Mouse (Mus musculus): ENCODE data around the gene Ssh2. TPM values are rescaled to one million over a fixed set of nuclear protein-coding genes. Genes with fewer than 3 reads are reported as not detected.
"Not testable (repeated sequence)": the region's sequence is repeated elsewhere in the genome, so short reads cannot be mapped to it uniquely, and the experiment has no call there.

The Ssh2 gene
- total RNA-seq, 2 experiments from 2014 or later = 32.9 to 35.4 TPM

DNA sequence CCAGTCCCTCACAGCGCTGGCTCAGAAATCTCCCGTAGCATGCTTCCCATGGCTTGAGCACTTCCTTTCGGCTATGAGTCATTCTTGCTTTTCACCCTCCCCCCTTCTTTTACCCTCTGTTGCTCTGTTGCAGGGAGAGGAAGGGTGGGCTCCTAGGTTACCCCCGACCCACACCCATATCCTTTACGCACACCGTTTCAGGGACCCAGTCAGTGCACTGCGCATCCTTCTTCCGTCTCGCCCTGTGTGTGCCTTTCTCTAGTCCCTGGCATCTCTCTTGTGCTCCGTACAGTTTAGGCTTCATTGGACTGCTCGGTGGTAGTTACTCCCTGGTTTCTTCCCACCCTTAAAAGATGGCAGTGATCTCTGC, 659 bp downstream of the Ssh2 start:
- DNase-seq (ENCODE audit: low spot score in 2 of 2) = peak in 1 of 2 experiments; percentile 31

DNA sequence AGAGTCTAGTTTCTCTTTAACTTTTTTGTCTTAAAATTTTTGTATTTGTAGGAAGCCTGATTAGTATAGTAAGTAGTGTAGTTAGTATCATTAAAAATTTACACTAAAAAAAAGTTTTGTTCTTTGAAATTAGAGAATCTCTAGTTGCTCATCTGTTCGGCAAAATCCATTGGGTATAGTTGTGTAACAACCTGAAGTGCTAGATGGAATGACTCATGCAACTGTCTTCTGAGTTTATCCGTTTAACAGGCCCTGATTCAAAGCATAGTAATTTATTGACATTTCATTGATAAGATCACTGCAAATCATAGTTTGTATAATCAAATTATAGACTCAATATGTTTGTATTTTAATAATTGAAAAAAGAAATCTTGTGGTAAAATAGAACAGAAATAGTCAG, 14.7 kb downstream of the Ssh2 start:
- DNase-seq (ENCODE audit: low spot score in 2 of 2) = no peak

DNA sequence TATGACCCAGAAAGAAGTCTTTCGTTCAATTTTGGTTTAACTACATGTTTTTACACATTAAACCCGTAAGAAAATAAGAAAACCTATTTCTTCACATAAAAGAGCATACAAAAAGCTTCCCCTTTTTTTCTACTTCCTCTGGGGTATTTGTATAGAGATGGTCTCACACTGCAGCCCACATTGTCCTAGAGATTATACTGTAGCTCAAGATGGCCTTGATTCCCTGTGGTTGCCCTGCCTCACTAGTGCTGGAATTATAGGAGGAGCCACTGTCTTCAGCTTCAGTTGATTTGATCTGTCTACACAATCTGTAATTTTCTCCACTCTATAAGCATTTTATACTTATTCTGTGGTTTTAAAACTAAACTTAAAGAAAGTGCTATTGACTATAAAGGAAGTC, 15.4 kb downstream of the Ssh2 start:
- DNase-seq (ENCODE audit: low spot score in 2 of 2) = no peak

DNA sequence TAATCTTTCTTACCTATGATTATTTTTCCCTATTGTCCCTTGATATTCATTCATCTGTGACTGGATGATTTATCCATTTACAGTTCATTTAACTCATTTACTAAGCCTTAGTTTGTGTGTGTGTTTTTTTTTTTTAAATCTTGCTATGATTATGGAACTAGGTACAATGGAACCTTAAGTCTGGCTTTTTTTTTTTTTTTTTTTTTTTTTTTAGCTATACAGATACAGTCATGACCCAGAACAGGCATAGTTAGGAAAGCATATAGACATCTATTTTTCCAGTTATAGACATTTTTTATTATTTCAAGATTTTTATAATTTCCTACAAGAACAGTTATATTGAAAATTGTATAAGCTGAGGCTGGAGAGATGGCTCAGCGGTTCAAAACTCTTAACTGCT, 19.2 kb downstream of the Ssh2 start:
- DNase-seq (ENCODE audit: low spot score in 2 of 2) = no peak

DNA sequence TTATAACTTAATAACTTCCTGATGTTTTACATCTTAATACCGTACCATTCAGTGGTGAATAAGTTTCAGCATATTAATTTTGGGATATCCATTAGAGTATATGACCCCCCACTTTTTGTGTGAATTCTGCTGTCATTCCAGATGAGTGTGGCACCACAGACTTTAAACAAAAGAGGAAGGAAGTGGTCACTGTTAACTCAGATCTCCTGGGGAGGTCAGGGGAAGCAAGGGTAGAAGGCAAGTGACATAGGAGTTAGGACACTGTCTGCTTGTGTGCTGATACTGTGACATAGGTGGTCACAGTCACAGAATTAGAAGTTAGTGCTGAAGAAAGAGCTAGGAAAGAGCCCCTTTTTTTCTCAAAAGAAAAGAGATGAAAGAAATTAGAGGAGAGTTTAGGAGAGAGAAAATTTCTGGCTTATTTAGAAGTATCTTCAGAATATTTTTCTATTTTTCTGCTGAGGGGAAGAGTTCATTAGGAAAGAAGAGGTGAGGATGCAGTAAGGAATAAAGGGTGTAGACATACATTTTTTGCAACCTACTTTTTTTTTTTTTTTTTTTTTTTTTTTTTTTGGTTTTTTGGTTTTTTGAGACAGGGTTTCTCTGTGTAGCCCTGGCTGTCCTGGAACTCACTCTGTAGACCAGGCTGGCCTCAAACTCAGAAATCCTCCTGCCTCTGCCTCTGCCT, 23.7 kb downstream of the Ssh2 start:
- DNase-seq (ENCODE audit: low spot score in 2 of 2) = no peak

DNA sequence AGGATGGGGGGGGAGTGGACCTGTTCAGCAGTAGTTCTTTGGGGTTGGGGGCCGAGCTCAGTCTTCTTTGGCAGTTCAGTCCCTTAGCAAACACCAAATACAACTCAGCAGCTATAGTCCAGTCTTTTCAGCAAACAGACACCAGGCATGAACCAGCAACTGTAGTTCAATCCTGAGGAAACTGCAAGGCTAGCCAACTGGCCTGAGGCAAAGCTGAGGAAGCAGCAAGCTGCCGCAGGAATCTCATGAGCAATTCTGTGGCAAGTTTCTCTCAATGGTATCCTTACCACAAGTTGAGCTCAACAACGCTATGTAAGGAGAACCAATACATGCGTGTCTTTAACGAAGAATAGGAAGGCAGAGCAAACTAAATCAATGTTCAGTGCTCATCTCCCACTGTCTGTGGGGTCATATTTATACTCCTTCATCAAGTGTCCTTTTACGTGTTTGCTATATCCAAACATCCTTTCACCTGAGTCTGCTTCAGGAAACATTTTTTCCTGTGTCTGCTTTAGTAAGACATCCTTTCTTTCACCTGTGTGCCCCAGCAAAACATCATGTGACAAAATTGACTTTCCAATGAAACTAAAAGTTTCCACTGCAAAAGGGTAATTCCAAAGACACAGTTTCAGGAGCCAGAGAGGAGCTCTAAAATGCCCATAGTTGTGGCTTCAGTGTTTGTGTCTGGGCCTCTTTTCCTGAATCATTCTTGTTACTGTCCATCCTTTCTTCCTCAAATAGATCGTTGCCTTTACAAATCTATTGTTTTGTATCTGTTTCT, 24.6 kb downstream of the Ssh2 start:
- no peak for DNase-seq (ENCODE audit: low spot score in 2 of 2)

DNA sequence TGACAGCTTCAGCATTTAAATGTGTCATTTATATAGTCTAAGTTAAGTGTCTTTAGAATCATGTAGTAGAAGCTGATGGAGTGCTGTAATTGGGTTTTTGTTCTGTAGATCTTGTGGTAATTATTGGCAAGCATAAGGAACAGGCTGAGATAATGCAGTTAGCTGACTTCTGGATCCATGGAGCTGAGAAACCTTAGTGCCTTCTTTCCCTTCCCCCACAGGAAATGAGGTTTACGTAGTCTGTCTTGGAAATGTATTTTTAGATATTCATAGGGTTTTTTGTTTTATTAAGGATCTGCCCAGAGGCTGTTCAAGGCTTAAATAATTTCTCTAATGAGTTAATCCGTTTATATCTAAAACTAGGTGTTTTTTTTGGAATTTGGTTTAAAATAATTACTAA, 26.8 kb downstream of the Ssh2 start:
- DNase-seq (ENCODE audit: low spot score in 2 of 2) = no peak

DNA sequence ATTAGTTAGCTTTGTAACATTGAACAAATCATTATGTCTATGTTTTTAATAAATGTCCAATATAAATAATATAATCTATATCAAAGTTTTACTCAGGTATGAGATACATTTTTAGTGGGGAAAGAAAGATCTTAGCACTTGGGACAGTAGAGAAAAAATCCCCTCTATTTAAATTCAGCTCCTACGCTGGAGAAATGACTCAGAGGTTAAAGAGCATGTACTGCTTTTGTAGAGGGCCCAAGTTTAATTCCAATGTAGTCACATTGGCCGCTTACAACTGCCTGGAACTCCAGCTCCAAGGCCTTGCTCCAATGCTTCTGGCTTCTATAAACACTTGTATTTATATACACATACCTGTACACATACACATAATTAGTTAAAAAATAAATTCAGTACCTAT, 36.7 kb downstream of the Ssh2 start:
- DNase-seq (ENCODE audit: low spot score in 2 of 2) = no peak

DNA sequence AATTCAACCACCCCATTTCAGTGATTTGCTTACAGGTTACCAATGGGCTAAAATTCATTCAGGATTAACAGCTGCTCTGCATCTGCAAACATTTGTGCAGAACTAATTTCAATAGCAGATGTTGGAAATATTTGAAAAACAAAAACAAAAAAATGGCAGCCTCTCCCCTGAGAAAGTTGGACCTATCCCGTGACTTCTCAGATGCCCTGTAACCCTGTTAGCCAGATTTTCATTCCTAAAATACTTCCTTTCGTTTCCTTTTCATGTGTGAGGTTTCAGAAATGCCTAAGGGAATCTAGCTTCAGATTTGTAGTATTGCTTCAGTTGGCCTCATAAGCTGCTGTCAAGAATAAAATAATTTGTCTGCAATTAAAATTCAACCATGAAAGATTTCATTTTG, 43.4 kb downstream of the Ssh2 start:
- DNase-seq (ENCODE audit: low spot score in 2 of 2) = no peak

DNA sequence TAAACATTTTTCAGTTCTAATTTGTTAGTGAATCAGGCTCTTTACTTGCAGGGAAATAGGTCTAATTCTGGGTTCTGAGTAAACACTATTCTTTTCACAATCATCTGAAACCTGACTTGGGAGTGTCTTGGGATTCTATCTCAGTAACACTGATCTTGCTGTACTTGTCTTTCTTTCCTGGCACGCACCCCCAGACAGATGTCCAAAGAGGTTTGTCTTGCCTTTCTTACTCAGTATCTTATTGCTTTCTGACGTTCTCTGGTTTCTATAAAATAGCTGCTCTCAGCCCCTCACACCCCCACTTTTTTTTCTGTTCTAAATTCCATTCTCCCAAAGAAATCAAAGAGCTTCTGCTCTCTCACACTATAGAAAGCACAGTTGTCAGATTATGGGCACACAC, 51.3 kb downstream of the Ssh2 start:
- peak in 1 of 2 experiments; percentile 53 for DNase-seq (ENCODE audit: low spot score in 2 of 2)

DNA sequence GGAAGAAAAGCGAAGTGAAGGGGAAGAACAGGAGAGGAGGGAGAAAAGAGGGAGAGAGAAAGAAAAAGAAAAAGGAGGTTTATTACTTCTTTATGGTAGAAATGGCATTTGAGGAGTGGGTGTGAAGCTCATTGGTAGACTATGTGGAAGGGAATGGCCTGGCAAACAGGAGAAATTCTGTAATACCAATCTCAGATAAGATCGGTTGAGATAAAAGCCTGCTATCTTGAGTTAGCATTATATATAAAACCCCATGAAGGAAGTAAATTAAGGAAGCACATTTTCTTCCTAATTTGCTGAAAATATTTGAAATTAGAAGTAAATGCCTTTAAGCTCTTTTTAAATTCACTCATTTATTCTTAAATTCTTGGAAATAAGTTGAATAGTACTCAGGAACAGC, 59.9 kb downstream of the Ssh2 start:
- no peak for DNase-seq (ENCODE audit: low spot score in 2 of 2)

DNA sequence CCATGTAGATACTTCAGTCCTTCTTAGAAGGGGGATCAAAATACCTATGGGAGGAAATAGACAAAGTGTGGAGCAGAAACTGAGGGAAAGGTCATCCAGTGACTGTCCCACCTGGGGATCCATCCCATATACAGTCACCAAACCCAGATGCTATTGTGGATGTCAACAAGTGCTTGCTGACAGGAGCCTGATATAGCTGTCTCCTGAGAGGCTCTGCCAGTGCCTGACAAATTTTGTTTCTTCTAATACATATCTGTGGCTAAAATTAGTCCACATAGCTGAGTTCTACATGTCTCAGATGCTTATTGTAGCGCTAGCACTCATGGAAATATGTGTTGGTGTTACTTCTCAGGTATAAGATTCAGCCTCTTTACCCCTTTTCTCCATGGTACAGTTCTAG, 62.5 kb downstream of the Ssh2 start:
- not testable (repeated sequence) for DNase-seq (ENCODE audit: low spot score in 2 of 2)

DNA sequence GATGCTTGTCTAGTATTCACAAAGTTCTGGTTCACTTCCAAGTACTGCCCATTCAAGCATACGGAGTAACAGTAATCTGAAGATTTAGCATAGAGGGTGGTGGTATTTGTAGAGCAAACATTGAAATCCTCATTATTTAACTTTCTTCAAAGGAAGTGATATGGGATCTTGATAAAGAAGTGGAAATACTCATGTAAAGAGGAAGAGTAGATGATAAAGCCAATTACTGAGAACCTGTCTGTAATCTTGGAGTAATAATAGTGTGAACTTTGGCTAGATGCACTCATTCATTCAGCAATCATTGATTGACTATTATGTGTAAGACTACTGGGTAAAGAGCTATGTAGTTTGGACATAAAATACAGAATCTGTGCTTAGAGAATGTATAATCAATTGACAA, 64.1 kb downstream of the Ssh2 start:
- DNase-seq (ENCODE audit: low spot score in 2 of 2) = no peak

DNA sequence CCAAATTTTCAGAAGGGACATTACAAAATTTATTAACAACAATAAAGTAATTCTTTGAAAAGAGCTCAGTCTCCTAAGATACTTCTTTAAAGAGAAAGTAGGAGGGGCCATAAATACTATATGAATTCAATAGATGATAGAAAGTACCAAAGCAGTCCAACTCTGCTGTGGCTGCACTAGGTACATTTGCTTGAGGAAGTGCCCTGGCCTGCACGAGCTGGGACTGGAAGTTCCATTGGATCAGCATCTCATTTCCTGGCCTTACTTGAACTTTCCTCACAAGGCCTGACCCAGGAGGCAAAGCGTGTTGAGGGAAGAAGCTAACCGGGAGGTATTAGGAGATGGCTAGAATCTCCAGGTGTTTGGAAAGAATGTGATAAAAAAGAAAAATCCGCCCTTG, 75.4 kb downstream of the Ssh2 start:
- DNase-seq (ENCODE audit: low spot score in 2 of 2) = no peak

DNA sequence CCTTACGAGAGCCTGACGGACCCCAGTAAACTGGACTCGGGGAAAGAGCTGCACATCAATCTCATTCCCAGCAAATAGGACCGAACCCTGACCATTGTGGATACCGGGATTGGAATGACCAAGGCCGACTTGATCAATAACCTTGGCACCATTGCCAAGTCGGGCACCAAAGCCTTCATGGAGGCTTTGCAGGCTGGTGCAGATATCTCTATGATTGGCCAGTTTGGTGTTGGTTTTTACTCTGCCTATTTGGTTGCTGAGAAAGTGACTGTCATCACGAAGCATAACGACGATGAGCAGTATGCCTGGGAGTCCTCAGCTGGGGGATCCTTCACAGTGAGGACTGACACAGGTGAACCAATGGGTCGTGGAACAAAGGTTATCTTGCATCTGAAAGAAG, 77.6 kb downstream of the Ssh2 start:
- not testable (repeated sequence) for DNase-seq (ENCODE audit: low spot score in 2 of 2)

DNA sequence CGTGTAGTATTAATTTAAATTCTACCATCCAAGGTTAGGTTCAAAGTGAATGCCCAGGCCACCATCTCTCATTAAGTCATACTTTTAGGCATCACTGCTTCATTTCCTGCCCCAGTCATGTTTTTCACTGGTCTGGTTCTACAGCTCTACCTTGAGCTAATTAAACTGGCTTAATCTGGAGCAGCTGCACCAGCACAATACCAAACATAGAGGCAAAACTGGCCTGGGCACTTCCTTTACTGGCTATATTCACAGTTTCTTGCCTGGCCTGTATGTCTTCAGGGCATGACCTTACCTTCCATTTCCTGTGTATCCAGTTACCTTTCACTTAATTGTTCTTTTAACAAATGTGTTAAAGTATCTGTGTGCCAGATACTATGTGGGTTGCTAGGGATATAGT, 81.2 kb downstream of the Ssh2 start:
- DNase-seq (ENCODE audit: low spot score in 2 of 2) = no peak

DNA sequence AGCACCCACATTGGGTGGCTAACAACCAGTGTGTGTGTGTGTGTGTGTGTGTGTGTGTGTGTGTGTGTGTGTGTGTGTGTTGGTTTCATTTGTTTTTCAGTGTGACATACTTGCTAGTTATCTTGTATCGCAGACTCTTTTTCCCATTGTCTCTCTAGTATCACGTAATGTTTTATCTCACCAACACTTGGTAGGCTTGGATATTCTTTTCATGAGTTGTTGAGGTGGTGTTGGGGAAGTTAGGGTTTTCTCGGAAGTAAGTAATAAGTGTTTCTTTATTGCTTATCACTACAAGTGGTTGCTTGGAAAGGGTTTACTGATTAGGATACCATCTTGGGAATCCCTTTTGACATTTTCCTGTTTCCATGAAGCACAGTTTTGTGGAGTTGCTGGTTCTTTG, 91.1 kb downstream of the Ssh2 start:
- DNase-seq (ENCODE audit: low spot score in 2 of 2) = no peak

DNA sequence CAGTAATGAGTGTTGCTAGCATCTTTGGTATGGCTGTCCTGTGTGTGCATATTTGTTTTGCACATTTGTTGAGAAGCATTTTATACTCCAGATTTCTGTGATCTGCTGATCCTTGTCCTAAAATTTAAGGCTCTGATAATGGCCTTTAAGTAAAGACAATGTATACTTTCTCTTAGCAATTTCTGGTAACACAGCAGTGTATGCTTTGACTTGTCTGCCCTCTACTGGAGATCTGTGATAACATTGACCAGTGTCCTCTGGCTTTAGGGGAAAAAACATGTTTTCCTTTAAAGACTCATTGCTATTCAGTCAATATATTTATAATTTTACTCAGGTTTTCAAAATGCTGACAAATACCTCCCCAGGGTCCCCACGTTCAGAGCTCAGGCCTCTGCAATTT, 92.4 kb downstream of the Ssh2 start:
- peak in 1 of 2 experiments; percentile 54 for DNase-seq (ENCODE audit: low spot score in 2 of 2)

DNA sequence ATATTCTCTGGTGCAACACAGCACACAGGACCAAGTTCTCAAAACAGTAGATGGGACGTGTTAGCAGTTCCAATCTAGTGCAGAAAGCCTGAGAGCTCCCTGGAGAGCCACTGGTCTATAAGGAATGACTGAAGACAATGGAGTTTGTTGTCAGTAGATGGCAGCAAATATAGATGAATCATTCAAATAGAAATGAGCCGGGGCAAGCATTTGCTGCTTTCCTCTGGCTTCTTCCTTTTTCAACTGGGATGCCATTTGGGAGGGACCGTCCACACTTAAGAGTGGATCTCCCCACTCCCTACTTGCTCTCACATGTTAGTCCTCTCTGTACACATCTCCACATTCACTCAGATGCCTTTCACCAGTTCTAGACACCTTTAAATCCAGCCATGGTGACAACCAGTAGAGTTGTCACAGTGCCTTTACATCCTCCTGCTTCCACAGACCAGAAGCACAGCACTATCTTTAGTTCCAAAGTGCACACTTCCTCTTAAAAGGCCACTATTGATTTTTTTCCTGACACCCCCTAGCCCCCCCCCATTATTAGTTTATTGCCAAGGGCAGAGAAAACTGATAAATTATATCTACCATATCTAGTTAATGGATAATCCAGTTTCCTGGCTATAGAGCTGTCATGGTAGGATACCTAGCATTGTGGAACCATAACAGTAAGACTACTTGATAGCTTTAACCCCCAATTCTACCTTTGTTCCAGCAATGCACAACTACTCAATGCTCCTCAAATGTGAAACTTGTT, 101.8 kb downstream of the Ssh2 start:
- peak in 1 of 2 experiments; percentile 62 for DNase-seq (ENCODE audit: low spot score in 2 of 2)

DNA sequence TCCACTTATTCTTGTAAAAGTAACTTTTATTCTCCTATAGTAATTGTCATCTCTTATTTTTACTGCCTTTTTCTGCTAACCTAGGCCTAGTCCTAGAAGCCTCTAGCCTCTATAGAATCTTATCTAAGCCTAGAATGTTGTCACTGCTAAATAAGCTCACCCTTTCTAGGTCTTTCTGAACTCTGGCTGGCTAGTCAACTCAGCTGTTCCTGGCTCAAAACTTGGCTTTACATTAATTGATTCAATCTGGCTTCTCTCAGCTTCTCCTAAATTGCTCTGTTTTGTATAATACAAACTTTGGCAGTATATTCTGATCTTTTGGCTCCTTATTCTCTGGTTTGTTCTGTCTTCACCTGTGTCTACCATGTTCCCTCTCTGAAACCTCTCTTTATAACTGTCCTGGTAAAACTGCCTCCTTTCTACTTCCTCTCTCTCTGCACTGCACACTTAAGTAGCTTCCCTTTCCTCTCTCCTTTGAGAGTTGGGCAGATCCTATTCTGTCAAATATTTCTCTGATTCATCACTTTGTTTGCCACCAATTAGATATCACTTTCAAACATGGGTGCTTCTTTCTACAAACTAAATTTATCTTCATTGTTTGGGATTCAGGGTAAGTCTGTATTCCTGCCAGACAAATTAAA, 102.5 kb downstream of the Ssh2 start:
- DNase-seq (ENCODE audit: low spot score in 2 of 2) = no peak

DNA sequence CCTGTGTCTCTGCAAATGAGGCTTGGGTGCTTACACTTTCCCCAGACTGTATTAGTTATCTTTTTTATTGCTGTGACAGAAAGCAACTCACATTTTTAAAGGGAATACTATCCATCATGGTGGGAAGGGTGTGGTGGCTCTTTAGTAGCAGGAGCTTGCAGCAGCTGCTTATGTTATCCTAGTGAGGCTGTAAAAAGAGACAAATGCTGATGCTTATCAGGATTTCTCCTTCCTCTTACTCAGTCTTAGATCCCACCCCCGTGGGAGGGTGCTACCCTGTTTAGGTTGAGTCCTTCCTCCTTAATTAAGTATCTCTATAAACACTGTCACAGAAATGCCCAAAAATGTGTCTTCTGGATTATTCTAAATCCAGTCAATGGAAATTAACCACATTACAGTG, 105.1 kb downstream of the Ssh2 start:
- DNase-seq (ENCODE audit: low spot score in 2 of 2) = no peak

DNA sequence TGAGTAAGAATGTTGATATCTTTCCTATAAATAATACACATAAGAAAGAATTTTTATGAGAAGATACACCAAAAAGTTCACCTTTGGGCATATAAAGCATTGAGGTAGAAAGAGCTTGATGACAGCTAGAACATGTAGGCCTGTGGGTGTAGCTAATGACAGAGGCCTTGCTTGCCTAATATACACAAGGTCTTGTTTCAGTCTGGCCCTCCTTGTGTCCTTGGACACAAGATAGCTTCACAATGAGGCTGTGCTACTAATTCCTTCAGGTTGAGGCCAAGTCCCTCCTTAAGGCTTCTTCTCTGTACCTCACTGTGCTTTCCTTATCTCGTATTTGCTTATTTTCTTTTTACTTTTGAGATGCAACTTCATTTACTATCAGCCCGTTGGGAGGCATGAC, 114.4 kb downstream of the Ssh2 start:
- DNase-seq (ENCODE audit: low spot score in 2 of 2) = no peak
